Mouse (Mus musculus) c-Kit-positive CD71-positive TER-119-negative erythroid progenitor cells, embryonic 14.5 days (primary cell): ENCODE data around the gene Lyrm7.

Experiments
- DNase-seq: peaks from one replicate; pipeline ENCODE4 v3.0.0-alpha.2; 2013; ENCODE audit warnings: low read depth

Gene Lyrm7

DNA sequence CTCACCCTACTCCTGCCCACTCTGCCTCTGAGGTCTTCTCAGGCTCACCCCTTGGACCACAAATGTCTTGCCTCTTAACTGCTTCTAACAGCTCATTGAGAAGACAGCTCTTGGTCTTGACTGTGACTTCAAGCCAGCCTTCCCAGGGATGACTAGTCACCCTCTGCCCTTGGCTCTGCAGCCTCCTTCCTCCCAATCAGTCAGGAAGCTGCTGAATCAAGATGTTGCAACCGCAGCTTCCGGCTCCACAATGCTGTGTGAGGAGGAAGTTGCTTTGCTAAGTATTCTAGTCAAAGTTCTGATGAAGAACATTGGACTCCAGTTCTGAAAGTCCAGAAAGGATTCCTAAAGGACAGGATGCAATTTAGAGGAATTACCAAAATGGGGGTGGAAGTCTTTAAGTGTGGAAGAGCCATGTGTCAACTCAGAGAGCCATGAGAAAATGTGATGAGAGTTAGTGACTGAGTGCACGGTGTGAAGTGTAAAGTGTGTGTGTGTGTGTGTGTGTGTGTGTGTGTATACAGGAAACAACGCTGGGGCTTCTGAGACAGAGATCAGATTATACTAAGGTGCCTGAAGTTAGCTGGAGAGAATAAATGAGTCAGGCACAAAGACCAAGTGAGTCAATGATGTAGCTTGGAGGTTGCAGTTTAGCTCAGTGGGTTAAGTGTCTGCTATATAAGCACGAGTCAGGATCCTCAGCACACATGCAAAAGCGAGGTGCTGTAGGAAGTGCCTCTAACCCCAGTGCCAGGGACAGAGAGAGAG lies 58.7 kb downstream of the Lyrm7 start:
- DNase-seq, result no peak

GRCm38 (mm10) chr11:54796551-54796950 lies 64.2 kb downstream of the Lyrm7 start:
- DNase-seq, result no peak

DNA sequence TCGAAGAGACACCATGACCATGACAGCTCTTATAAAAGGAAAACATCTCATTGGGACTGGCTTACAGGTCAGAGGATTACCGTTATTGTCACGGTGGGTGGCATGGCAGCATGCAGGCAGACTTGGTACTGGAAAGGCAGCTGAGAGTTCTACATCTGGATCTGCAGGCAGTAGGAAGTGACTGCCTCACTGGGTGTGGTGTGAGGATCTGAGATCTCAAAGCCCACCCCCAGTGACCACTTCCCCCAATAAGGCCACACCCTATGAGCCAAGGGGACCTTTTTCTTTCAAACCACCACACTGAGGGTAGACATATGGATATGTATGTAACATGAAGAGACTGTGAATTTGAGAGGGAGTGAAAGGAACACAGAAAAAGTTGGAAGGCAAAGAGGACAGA lies 66.0 kb downstream of the Lyrm7 start:
- DNase-seq, result no peak

GRCm38 (mm10) chr11:54793173-54793572 lies 67.5 kb downstream of the Lyrm7 start:
- no peak for DNase-seq

GRCm38 (mm10) chr11:54791458-54791857 lies 69.3 kb downstream of the Lyrm7 start:
- no peak for DNase-seq

- DNase-seq, result peak; percentile 86
These were observed 72.9 kb downstream of the Lyrm7 start, which contains the start of gene Cdc42se2 for GRCm38 (mm10) chr11:54787488-54788474. Gene Cdc42se2, minus strand, starts transcription at chr11:54787675.

DNA sequence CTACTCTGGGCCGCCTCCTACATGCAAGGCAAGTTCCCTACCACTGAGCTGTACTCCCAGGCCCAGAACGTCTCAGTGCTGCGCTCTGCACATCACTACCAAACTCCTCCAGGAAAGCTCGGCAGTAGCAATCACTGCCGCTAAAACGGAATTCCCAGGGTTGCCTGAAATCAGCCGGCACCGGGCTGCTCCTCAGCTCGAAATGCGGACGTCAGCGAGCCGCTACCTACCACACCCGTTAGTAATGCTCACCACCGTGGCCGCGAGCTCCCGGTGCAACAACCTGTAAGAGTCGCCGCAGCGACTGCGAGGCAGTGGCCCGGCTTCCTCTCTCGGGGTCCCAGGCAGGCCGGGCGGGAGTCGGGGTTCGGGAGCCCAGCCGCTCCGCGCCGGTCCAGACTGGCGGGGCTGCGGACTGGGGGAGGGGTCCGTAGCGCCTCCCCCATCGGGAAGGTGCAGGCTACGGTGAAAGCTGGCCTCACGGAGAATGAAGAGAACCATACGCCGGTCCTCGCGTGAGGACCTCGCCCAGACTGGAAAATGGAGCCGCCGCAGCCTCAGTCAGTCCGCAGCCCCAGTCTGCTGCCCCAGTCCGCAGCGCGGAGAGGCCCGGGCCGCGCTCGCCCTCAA lies 73.7 kb downstream of the Lyrm7 start:
- no peak for DNase-seq

GRCm38 (mm10) chr11:54785566-54785965 lies 75.2 kb downstream of the Lyrm7 start:
- no peak for DNase-seq

DNA sequence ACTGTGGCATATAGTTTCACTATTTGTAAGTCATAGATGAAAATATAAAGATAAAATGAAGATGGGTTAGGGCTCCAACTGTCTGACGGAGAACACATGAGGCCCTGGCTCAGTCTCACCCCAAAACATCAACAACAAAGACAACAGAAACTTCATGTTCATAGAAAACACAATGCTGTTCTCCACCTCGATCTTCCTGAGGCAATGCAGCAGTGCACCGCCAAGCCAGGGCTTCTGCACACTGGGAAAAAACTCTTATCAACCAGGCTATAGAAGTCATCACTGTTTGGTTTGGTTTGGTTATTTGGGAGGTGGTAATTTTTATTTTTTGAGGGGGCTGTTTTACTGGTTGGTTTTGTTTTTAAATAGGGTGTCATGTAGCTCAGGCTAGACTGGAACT lies 76.3 kb downstream of the Lyrm7 start:
- DNase-seq, result no peak

DNA sequence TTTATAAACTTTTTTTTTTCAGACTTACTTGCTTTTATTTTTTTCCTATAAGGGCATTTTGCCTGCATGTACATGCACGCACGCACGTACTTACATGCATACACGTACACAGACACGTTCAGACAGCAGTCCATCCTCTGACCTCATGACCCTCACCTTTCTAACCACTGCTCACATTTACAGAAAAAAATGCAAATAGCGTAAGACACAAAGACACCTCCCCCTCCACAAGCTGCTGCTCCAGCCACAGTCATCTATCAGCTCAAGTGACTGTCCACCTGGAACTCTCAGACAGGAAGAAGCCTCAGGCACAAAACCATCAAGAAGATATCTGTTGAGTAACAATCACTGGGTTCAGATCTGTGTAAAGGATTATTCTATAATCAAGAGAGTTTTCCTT lies 78.5 kb downstream of the Lyrm7 start:
- no peak for DNase-seq

- no peak for DNase-seq
These were observed 80.8 kb downstream of the Lyrm7 start for GRCm38 (mm10) chr11:54779946-54780345.

- no peak for DNase-seq
These were observed 82.4 kb downstream of the Lyrm7 start for GRCm38 (mm10) chr11:54778131-54778844.

GRCm38 (mm10) chr11:54777387-54778130 lies 83.2 kb downstream of the Lyrm7 start:
- no peak for DNase-seq
